Mouse (Mus musculus) erythroid progenitor cell, adult 5-6 weeks (primary cell): ENCODE data around the gene Trappc2l. TPM values are rescaled to one million over a fixed set of nuclear protein-coding genes. Genes with fewer than 3 reads are reported as not detected.
A peak's percentile ranks its signal among the peaks of the same experiment; 100 is the strongest.

ENCODE experiments used
- ATAC-seq: replicated peaks from 2 replicates; pipeline ENCODE4 v1.8.0; 2016; ENCODE audit warnings: moderate number of reproducible peaks, mild to moderate bottlenecking, moderate TSS enrichment, inconsistent platforms; ENCODE audit not compliant: poor library complexity, low FRiP score, severe bottlenecking
- total RNA-seq, 2 experiments: library from RNA; stranded (forward) in 1 of 2; stranded (reverse) in 1 of 2; fragments of 150-400 nt in 1 of 2; fragments of 186-747, 209-891 nt in 1 of 2; gene quantifications; 2 replicates each; pipeline versions ENCODE4 v1.2.3 to v1.2.4; 2015 to 2017; ENCODE audit warnings: low replicate concordance in 2 of 2

Gene Trappc2l
- total RNA-seq, 2 experiments from 2014 or later, result 5.9 to 43.2 TPM

DNA sequence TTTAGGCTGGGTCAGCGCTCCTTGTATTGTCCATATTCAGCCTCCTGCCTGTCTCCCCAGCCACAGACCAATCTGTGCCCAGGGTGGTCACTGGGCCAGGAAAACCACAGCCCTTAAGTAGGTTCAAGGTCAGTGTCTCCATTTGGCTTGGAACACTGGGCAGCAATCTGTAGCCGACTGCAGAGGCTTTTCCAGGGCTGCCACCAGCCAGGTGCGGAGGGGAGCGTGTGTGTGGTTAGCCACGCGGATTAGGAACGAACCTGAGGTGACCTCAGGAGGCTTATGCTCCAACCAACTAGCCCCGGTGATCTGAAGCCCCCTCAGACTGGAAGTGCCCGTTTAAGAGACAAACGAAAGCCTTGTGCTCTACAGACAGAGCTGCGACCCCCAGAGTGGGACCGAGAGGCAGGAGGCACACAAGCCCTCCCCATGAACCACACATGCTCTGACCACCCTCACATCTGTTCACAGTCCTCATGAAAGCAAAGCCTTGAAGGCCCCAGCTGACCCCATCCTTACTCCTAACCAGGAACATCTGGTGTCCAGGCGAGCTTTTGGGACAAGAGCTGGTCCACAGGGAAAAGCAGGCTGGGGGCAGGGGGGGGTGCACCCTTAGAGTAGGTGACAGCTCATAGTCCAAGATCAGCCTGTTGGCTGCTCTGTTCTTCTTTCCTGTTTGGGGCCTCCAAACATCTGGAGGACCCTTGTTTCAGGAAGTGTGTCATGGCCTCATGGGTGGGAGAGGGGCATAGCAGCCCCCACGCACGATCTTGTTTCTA, 36.9 kb downstream of the Trappc2l start:
- no peak for ATAC-seq

DNA sequence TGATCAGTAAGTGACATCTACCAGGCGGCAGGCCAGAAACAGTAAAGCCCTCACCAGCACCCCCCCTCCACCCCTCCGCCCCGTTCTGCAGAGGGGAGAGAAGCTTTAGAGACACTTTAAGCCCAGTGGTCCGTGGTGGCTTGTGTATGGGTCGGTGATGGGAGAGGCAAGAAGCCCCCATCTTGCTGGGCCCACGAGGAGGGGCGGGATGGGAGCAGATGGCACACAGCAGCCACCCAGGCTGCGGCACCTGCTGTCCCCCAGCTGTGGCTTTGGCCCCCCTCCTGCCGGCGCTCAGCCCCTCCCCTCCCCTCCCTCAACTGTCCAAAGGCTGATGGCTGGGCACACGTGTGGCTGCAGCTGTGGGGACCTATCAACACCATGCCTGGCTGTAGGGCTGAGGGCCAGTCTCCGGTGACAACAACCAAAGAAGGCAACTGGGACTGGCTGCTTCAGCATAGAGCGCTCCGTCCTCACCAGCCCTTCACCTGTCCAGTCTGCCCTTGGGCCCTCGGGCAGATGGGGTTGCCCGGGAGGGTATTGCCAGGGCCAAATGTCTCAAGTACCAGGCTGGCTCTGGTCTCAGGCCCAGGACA, 40.0 kb downstream of the Trappc2l start:
- no peak for ATAC-seq

DNA sequence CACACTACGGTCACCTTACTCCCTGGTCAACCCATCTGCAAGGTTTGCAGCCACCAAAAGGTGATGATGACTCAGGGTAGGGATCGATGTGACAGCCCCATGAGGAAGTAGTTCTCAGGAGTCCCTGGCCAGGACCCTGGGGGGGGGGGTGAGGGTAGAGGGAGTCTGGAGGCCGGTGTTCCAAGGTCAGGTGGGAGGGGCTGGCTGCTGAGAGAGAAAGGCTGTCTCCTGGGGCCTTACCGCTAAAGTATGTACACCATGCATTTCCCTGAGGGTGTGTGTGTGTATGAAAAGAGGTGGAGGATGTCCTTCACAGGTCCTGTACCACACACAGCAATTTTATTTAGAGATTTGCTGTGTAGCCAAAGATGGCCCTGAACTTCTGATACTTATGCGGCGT, 41.2 kb downstream of the Trappc2l start:
- ATAC-seq, result no peak

DNA sequence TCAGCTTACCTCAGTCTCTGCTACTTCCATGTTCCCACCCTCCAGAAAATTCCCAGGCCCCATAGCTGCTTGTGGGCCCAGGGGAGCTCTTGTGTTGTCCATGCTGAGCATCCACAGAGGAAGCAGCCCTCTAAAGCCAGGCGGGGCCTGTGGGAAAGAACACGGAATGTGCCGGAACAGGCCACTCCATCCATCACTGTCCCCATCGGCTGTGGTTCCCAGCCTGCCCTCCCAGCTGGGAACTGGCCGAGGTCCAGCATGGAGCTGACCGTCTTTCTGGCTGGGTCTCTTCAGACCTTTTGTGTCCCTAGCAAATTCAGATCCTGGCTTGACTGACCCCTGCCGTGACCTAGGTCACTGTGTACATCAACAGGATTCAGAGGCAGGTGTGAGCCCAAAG, 43.3 kb downstream of the Trappc2l start:
- no peak for ATAC-seq

DNA sequence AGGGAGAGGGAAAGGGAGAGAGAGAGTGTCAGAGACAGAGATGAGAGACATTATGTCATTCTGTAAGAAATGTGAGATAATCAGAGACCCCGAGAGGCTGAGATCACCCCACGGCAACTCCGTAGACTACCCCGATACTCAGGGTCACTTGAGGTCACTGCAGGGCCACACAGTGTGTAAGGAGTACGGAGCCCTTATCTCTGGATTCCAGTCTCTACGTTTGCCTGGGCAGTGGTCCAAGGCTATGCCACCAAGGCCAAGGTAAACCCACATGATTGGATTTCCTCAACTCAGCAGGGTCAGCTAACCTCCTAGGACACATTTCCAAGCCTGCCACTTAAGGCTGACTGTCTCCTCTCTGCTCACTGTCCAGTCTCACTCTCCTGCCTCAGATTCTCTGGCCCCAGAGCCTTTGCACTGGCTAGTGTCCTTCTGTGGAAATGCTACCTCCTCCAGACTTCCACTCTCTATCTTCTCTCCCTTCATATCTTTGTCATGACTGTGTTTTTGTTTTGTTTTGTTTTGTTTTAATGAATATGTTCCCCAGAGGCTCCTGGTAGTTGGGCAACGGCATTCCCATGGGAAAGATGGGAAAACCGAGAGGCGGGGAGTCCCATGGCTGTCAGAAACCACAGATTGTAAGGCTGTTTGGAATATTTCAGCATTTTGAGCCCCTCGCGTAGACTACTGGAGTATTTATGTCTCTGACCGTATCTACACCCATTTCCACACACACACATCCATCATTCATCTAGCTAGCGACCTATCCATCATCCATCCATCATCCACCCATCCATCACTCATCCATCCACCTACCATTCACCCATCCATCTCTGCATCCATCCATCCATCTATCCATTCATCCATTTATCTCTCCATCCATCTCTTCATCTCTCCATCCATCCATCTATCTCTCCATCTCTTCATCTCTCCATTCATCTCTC, 44.9 kb downstream of the Trappc2l start:
- peak; percentile 79 for ATAC-seq

DNA sequence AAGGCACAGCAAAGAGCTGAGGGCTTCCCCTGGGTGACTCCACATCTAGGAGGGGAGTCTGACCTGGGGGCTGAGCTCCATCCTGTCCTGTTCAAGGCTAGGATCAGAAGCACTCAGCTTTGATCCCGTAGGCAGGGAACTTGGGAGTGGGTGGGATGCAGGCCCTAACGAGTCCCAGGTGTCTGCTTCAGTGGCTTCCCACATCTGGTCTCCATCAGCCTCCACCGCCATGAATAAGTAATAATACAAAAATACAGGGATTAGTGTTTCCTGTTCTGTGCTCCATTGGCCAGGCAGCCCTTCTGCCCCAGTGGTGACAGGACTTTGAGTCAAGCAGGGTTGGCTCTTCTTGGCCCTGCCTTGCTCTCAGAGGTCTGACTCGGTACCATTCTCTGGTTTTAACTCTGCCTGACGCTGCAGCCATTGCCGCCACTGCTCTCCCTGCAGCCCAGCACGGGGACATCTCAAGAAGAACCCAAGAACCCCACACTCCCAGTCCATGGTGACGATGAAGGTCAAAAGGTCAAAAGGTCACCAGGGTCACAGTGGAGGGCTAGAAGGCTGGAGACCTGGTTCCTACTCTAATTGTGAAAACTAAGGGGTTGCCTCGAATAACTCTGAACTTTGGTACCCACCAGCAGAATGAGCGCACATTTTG, 46.8 kb downstream of the Trappc2l start:
- no peak for ATAC-seq

DNA sequence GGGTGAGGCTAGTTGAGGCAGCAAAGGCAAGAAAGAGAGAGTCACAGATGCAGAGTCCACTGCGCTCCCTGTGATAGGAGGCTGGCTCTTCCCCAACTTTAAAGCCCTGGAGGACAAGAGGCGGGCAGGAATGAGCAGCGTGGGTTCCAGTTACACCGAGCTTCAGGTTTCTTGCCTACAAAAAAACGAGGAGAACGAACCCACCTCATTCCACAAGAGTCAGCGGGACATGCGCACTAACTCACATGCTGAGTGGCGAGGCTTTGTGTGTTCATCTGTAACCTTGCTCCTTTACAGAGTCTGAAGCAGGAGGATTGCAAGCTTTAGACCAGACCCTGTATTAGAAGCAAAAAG, 47.3 kb downstream of the Trappc2l start:
- no peak for ATAC-seq

DNA sequence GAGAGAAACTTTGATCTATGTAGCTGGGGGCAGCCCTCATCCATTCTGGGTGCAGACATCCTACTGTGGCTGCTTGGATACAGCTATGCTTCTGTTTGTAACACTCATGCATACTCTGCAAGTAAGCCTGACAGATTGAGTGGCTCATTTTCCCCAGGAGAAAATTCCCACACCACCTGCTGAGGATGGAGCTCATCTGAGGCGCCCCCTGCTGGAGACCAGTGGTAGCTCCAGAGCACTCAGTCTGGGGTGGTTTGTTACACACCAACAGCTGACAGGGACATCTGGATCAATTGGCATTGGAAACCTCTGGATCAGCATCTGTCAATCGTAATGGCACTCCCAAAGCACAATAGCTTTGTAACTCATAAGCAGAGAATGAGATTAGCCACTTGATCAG, 48.6 kb downstream of the Trappc2l start:
- ATAC-seq, result 0 out of 2 replicates have a peak, but pooled peaks have one; percentile 33

DNA sequence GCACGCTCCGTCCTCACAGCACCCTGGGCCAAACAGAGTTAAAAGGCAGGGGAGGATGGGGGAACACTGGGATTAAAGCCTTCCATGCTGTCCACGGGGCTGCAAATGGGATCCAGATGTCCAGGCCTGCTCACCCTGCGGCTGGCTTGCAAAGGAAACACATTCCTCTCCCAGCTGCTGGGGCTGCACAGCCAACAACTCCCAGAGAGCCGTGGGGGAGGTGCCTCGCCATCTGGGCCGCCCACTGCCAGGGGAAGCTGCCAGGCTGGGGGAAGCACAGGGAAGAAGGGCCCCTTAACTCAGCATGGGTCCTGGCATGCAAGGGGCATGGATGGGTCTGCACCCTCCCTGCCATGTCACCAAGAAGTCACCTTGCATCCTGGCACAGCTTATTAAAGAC, 49.7 kb downstream of the Trappc2l start:
- no peak for ATAC-seq

DNA sequence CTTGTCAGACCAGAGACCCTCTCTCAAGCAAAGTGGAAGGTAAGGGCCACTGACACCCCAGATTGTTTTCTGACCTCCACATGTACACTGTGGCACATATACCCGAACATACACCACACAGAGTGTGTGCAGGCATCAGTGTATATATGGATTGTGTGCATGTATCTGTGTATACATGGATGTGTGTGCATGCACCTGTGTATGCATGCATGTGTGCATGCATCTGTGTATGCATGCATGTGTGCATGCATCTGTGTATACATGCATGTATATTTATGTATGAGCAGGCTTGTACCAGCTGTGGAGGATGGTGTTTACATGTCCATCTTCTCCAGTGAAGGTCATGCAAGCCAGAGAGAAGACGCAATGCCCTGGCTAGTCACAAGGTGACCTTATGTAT, 50.5 kb downstream of the Trappc2l start:
- ATAC-seq, result no peak

DNA sequence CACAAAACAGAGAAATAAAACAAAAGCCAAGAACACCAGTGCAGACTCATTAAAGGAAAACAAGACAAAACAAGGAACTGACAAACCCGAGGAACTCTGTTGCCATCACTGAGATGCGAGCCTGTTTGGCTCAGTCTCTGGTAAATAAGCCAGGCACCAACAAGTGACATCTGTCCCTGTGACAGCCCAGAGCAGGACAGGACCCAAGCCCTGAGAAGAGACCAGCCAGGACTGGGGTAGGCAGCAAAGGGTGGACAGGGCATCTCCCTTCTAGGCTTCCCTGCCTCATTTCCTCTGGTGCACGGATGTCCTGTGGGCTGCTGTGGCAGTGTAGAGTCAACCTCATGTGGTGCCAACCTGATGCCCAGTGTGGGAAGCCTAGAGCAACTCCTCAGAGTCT, 51.7 kb downstream of the Trappc2l start:
- ATAC-seq, result no peak

DNA sequence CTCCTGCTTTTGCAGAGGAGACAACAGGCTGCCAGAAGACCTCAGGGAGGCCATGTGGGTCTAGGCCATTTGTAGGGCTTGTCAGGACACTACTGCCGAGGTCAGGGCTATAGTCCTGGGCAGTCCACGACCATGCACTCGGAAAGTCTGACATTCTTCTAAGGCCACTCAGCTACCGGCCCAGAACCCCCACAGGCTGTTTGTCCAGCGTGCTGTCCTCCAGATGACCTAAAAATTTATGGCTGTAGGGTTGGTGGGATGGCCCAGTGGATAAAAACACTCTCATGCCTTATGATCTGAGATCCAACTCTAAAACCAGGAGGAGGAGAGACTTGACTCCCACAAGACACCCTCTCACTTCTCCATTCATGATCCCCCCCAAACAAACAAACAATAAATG, 52.2 kb downstream of the Trappc2l start:
- ATAC-seq, result no peak

DNA sequence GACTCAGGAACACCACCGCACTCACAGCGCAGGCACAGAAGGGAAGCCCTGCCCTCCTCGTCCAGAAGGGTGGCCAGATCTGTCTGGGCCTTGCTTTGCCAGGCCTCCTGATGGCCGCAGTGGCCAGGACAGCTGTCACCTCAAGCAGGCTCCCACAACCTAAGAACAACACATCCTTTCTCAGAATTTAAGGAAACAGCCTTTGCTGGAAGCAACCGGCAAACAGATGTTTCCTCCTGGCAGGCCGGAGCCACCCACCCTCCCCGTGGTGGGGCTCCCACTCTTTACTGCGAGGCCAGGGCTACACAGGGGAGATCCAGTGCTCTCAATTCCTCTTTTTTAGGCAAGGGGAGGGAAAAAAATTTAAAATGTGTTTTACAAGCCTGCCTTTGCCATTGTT, 53.8 kb downstream of the Trappc2l start:
- no peak for ATAC-seq

DNA sequence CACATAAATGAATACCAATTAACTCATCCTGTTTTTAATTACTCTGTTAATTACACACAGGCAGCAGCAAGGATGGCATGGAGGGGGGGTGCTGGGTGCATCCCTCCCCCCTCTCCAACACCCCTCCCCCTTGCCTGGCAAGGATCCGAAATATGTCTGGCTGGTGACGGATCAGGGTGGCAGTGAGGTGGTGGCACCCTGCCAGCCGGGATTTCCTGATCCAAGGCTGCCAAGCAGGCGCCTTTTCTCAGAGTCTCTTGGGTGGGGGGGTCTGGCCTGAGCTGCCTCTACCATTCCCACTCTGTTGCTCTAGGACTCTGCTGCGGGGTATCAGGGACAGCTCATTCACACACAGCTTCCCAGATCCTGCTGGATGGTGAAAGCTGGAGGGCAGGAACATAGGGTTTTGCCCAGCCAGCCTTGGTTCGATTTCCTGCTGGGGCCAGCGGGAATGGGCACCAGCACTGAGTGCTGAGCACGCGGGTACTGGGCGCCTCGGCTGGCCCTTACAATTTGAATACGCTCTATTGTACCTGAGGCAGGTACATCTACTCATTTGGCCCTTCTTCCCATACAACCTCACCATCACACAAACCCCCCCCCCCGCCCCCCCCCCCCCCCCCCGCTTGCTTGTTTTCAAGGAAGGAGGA, 54.4 kb downstream of the Trappc2l start:
- no peak for ATAC-seq

Other genes with a start within 250 kb of the Trappc2l start
- gene Zc3h18, start 235.0 kb upstream of the Trappc2l start, total RNA-seq (2015; ENCODE audit: low replicate concordance), result 32.3 and 32.8 TPM in 2 replicates
- gene Zc3h18, start 235.0 kb upstream of the Trappc2l start, total RNA-seq (2017; ENCODE audit: low replicate concordance), result 57.9 and 58.0 TPM in 2 replicates
- gene Il17c, start 189.6 kb upstream of the Trappc2l start, total RNA-seq (2015; ENCODE audit: low replicate concordance), result not detected in 2 replicates
- not detected in 2 replicates for gene Il17c, start 189.6 kb upstream of the Trappc2l start, total RNA-seq (2017; ENCODE audit: low replicate concordance)
- 73.9 and 89.3 TPM in 2 replicates for gene Cyba, start 178.7 kb upstream of the Trappc2l start, total RNA-seq (2015; ENCODE audit: low replicate concordance)
- gene Cyba, start 178.7 kb upstream of the Trappc2l start, total RNA-seq (2017; ENCODE audit: low replicate concordance), result 35.7 TPM in 2 replicates
- not detected in 2 replicates for gene Mvd, start 168.2 kb upstream of the Trappc2l start, total RNA-seq (2015; ENCODE audit: low replicate concordance)
- gene Mvd, start 168.2 kb upstream of the Trappc2l start, total RNA-seq (2017; ENCODE audit: low replicate concordance), result 1.8 and 2.1 TPM in 2 replicates
- not detected in 2 replicates for gene Snai3, start 150.9 kb upstream of the Trappc2l start, total RNA-seq (2015; ENCODE audit: low replicate concordance)
- not detected in 2 replicates for gene Snai3, start 150.9 kb upstream of the Trappc2l start, total RNA-seq (2017; ENCODE audit: low replicate concordance)
- gene Rnf166, start 135.6 kb upstream of the Trappc2l start, total RNA-seq (2015; ENCODE audit: low replicate concordance), result 15.5 and 20.9 TPM in 2 replicates
- 6.8 and 12.5 TPM in 2 replicates for gene Rnf166, start 135.6 kb upstream of the Trappc2l start, total RNA-seq (2017; ENCODE audit: low replicate concordance)
- 7.1 and 9.7 TPM in 2 replicates for gene Ctu2, start 135.5 kb upstream of the Trappc2l start, total RNA-seq (2015; ENCODE audit: low replicate concordance)
- gene Ctu2, start 135.5 kb upstream of the Trappc2l start, total RNA-seq (2017; ENCODE audit: low replicate concordance), result 0.23 and 0.51 TPM in 2 replicates
- 32.1 and 43.2 TPM in 2 replicates for gene Piezo1, start 60.3 kb upstream of the Trappc2l start, total RNA-seq (2015; ENCODE audit: low replicate concordance)
- 31.8 and 52.9 TPM in 2 replicates for gene Piezo1, start 60.3 kb upstream of the Trappc2l start, total RNA-seq (2017; ENCODE audit: low replicate concordance)
- 55.5 and 65.8 TPM in 2 replicates for gene Cdt1, start 43.6 kb upstream of the Trappc2l start, total RNA-seq (2015; ENCODE audit: low replicate concordance)
- gene Cdt1, start 43.6 kb upstream of the Trappc2l start, total RNA-seq (2017; ENCODE audit: low replicate concordance), result 33.0 and 77.8 TPM in 2 replicates
- gene Aprt, start 34.7 kb upstream of the Trappc2l start, total RNA-seq (2015; ENCODE audit: low replicate concordance), result 39.4 and 53.7 TPM in 2 replicates
- 12.3 and 15.5 TPM in 2 replicates for gene Aprt, start 34.7 kb upstream of the Trappc2l start, total RNA-seq (2017; ENCODE audit: low replicate concordance)
- gene Galns, start 177 bp upstream of the Trappc2l start, total RNA-seq (2015; ENCODE audit: low replicate concordance), result 4.6 and 24.5 TPM in 2 replicates
- gene Galns, start 177 bp upstream of the Trappc2l start, total RNA-seq (2017; ENCODE audit: low replicate concordance), result 4.2 and 5.0 TPM in 2 replicates
- gene Pabpn1l, start 11.1 kb downstream of the Trappc2l start, total RNA-seq (2015; ENCODE audit: low replicate concordance), result not detected in 2 replicates
- gene Pabpn1l, start 11.1 kb downstream of the Trappc2l start, total RNA-seq (2017; ENCODE audit: low replicate concordance), result not detected in 2 replicates
- gene Cbfa2t3, start 87.5 kb downstream of the Trappc2l start, total RNA-seq (2015; ENCODE audit: low replicate concordance), result 4.0 and 16.8 TPM in 2 replicates
- 1.5 and 7.6 TPM in 2 replicates for gene Cbfa2t3, start 87.5 kb downstream of the Trappc2l start, total RNA-seq (2017; ENCODE audit: low replicate concordance)
- gene Acsf3, start 163.8 kb downstream of the Trappc2l start, total RNA-seq (2015; ENCODE audit: low replicate concordance), result 1.4 and 1.7 TPM in 2 replicates
- gene Acsf3, start 163.8 kb downstream of the Trappc2l start, total RNA-seq (2017; ENCODE audit: low replicate concordance), result 1.2 and 2.3 TPM in 2 replicates
- gene Cdh15, start 236.3 kb downstream of the Trappc2l start, total RNA-seq (2015; ENCODE audit: low replicate concordance), result not detected in 2 replicates
- gene Cdh15, start 236.3 kb downstream of the Trappc2l start, total RNA-seq (2017; ENCODE audit: low replicate concordance), result not detected in 2 replicates